Mouse (Mus musculus) lung, postnatal 0 days (tissue): ENCODE results near the gene Pam.

Experiments
- CTCF ChIP-seq: IDR thresholded peaks from 2 replicates; pipeline ENCODE4 v1.5.1; 2016; ENCODE audit warnings: antibody characterized with exemption, mild to moderate bottlenecking
- EP300 ChIP-seq: IDR thresholded peaks from 2 replicates; pipeline ENCODE4 v1.6.1; 2016; ENCODE audit warnings: antibody characterized with exemption, mild to moderate bottlenecking, control low read depth

- no peak for TF ChIP-seq EP300
- no peak for TF ChIP-seq CTCF
These were observed 252.0 kb downstream of the Pam start for GRCm38 (mm10) chr1:97843220-97843992.
